Mouse (Mus musculus): ENCODE data around the gene 1700012B07Rik. TPM values are rescaled to one million over a fixed set of nuclear protein-coding genes. Genes with fewer than 3 reads are reported as not detected.

Gene 1700012B07Rik
- total and polyA plus RNA-seq, 3 experiments = not detected

GRCm38 (mm10) chr11:109873161-109873775 lies 45.4 kb upstream of the 1700012B07Rik start:
- peak; percentile 82 for DNase-seq (ENCODE audit: low read depth, low spot score)
- Histone ChIP-seq H3K27me3 (ENCODE audit: control insufficient read depth in 1 of 2, insufficient read depth in 2 of 2, low read length in 2 of 2) (no peaks in the 10 kb centered on the region), H3K79me2 (ENCODE audit: control insufficient read depth, insufficient read depth, low read length, poor library complexity) (no peaks in the 10 kb centered on the region), H3K9ac (ENCODE audit: control insufficient read depth, low read depth, low read length, poor library complexity, severe bottlenecking) (peak overlapping the region; percentile 44), H3K4me1 (ENCODE audit: control insufficient read depth in 1 of 2, insufficient read depth in 2 of 2, low read length in 2 of 2) (peaks cover 11 to 18% of the 10 kb centered on the region in 2 experiments), H3K27ac (ENCODE audit: control insufficient read depth, low read depth, low read length) (peak overlapping the region; percentile 29), H3K36me3 (ENCODE audit: control insufficient read depth in 1 of 2, insufficient read depth in 2 of 2, low read length in 2 of 2) (peaks cover 0 to 23% of the 10 kb centered on the region in 2 experiments; a peak in 2 of 4 replicates), H3K9me3 (replicated peaks; ENCODE audit: insufficient read depth, low read length) (no peaks in the 10 kb centered on the region), H3K4me3 (ENCODE audit: control insufficient read depth in 1 of 2, insufficient read depth in 1 of 2, low read depth in 2 of 2, low read length in 2 of 2) (peak overlapping the region; percentile 48 to 52)
- no peak for TF ChIP-seq BHLHE40 (IDR thresholded peaks at IDR 0.05; ENCODE audit: borderline replicate concordance, low read depth, low read length)
- TF ChIP-seq JUND (IDR thresholded peaks at IDR 0.05; ENCODE audit: low read depth, low read length) = peak; percentile 27; the same call in 1 of the 2 replicates
- TF ChIP-seq GATA1 (IDR thresholded peaks at IDR 0.05; ENCODE audit: low read depth, low read length) = no peak
- peak; percentile 18 to 77 (median 37); a peak in 4 of 6 replicates for TF ChIP-seq CTCF (IDR thresholded peaks at IDR 0.05 in 2 of 3, conservative IDR thresholded peaks at IDR 0.05 in 1 of 3; ENCODE audit: control insufficient read depth in 1 of 3, insufficient read depth in 1 of 3, low read depth in 2 of 3, low read length in 3 of 3, poor library complexity in 1 of 3, severe bottlenecking in 1 of 3)
- peak; percentile 95 for TF ChIP-seq ZC3H11A (IDR thresholded peaks at IDR 0.05; ENCODE audit: low read depth, low read length)
- TF ChIP-seq ZNF384 (IDR thresholded peaks at IDR 0.05; ENCODE audit: low read depth, low read length) = peak; percentile 99
- no peak for TF ChIP-seq NELFE (IDR thresholded peaks at IDR 0.05; ENCODE audit: low read depth, low read length)
- no peak for TF ChIP-seq MAX (IDR thresholded peaks at IDR 0.05; ENCODE audit: low read length)
- peak; percentile 95 for TF ChIP-seq RAD21 (IDR thresholded peaks at IDR 0.05; ENCODE audit: low read depth, low read length)
- TF ChIP-seq RCOR1 (IDR thresholded peaks at IDR 0.05; ENCODE audit: low read depth, low read length) = 0 out of 2 replicates have a peak, but pooled peaks have one; percentile 15
- TF ChIP-seq ETS1 (IDR thresholded peaks at IDR 0.05; ENCODE audit: low read depth, low read length) = no peak
- TF ChIP-seq SMC3 (IDR thresholded peaks at IDR 0.05; ENCODE audit: low read depth, low read length) = peak; percentile 92
- TF ChIP-seq MYC (IDR thresholded peaks at IDR 0.05; ENCODE audit: low read depth, low read length) = peak; percentile 64; the same call in 1 of the 2 replicates

DNA sequence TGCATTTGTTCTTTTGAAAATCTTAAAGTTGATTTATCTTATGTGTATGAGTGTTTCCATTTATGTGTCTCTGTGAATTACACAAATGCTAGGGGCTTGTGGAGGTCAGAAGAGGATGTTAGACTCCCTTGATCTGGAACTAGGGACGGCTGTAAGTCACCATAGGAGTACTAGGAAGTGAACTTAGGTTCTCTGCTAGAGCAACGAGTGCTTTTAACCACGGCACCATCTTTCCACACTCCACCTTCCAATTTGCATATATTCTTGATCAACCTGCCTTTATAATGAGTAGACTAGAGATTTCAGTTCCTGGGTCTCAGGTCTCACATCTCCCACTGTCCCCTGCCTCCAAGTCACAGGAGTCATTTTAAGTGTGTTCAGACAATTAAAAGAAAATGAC lies 44.8 kb upstream of the 1700012B07Rik start:
- Histone ChIP-seq H3K4me3 (ENCODE audit: control insufficient read depth in 1 of 2, insufficient read depth in 1 of 2, low read depth in 2 of 2, low read length in 2 of 2) (no peak overlapping the region), H3K4me1 (ENCODE audit: control insufficient read depth in 1 of 2, insufficient read depth in 2 of 2, low read length in 2 of 2) (peaks cover 11 to 16% of the 10 kb centered on the region in 2 experiments), H3K79me2 (ENCODE audit: control insufficient read depth, insufficient read depth, low read length, poor library complexity) (no peaks in the 10 kb centered on the region)

More for the DNA sequence above, 44.8 kb upstream of the 1700012B07Rik start:
- Histone ChIP-seq H3K27ac (ENCODE audit: control insufficient read depth, low read depth, low read length) (no peak overlapping the region), H3K27me3 (ENCODE audit: control insufficient read depth in 1 of 2, insufficient read depth in 2 of 2, low read length in 2 of 2) (no peaks in the 10 kb centered on the region), H3K36me3 (ENCODE audit: control insufficient read depth in 1 of 2, insufficient read depth in 2 of 2, low read length in 2 of 2) (peaks cover 0 to 23% of the 10 kb centered on the region in 2 experiments; a peak in 2 of 4 replicates), H3K9ac (ENCODE audit: control insufficient read depth, low read depth, low read length, poor library complexity, severe bottlenecking) (no peak overlapping the region), H3K9me3 (replicated peaks; ENCODE audit: insufficient read depth, low read length) (no peaks in the 10 kb centered on the region)
- DNase-seq (ENCODE audit: low read depth, low spot score) = no peak
- TF ChIP-seq USF1 (IDR thresholded peaks at IDR 0.05; ENCODE audit: low read depth, low read length) (no peak), ZKSCAN1 (IDR thresholded peaks at IDR 0.05; ENCODE audit: low read depth, low read length) (no peak), ZMIZ1 (IDR thresholded peaks at IDR 0.05; ENCODE audit: low read depth, low read length) (no peak), USF2 (IDR thresholded peaks at IDR 0.05; ENCODE audit: borderline replicate concordance in 1 of 2, insufficient read depth in 1 of 2, low read depth in 1 of 2, low read length in 2 of 2) (no peak), CTCF (IDR thresholded peaks at IDR 0.05 in 2 of 3, conservative IDR thresholded peaks at IDR 0.05 in 1 of 3; ENCODE audit: control insufficient read depth in 1 of 3, insufficient read depth in 1 of 3, low read depth in 2 of 3, low read length in 3 of 3, poor library complexity in 1 of 3, severe bottlenecking in 1 of 3) (no peak), RCOR1 (IDR thresholded peaks at IDR 0.05; ENCODE audit: low read depth, low read length) (no peak), ETS1 (IDR thresholded peaks at IDR 0.05; ENCODE audit: low read depth, low read length) (no peak), UBTF (IDR thresholded peaks at IDR 0.05; ENCODE audit: borderline replicate concordance, insufficient read depth, low read depth, low read length) (no peak), HCFC1 (IDR thresholded peaks at IDR 0.05; ENCODE audit: low read depth, low read length) (no peak), SMC3 (IDR thresholded peaks at IDR 0.05; ENCODE audit: low read depth, low read length) (no peak), MEF2A (IDR thresholded peaks at IDR 0.05; ENCODE audit: extremely low read depth, insufficient replicate concordance, low read depth, low read length, poor library complexity, severe bottlenecking) (no peak), MXI1 (IDR thresholded peaks at IDR 0.05; ENCODE audit: low read depth, low read length) (no peak), EP300 (IDR thresholded peaks at IDR 0.05; ENCODE audit: low read depth in 1 of 2, low read length in 2 of 2) (no peak), TBP (IDR thresholded peaks at IDR 0.05; ENCODE audit: low read depth, low read length) (no peak), POLR2A (IDR thresholded peaks at IDR 0.05; ENCODE audit: control insufficient read depth in 1 of 2, insufficient read depth in 1 of 2, low read depth in 1 of 2, low read length in 2 of 2, poor library complexity in 1 of 2) (no peak), NRF1 (IDR thresholded peaks at IDR 0.05; ENCODE audit: insufficient read depth, low read depth, low read length, poor library complexity, severe bottlenecking) (no peak)
